Mouse (Mus musculus) bone marrow, adult 2 months (tissue): ENCODE measurements around the gene Gm48551.

ENCODE experiments used
- CTCF ChIP-seq: fragments of 200-500 bp; IDR thresholded peaks from 2 replicates; pipeline ENCODE4 v1.5.1; 2011; ENCODE audit warnings: low read length, control low read depth; ENCODE audit not compliant: control insufficient read depth, insufficient read depth
- POLR2A ChIP-seq: fragments of 200-500 bp; IDR thresholded peaks from 2 replicates; pipeline ENCODE4 v1.6.1; 2011; ENCODE audit warnings: low read depth, mild to moderate bottlenecking, control low read depth, low read length, borderline replicate concordance; ENCODE audit not compliant: control insufficient read depth

GRCm38 (mm10) chr10:81396749-81397148 lies 12.5 kb downstream of the Gm48551 start:
- no peak for TF ChIP-seq CTCF
- TF ChIP-seq POLR2A, result no peak
